In the genomic region with DNA sequence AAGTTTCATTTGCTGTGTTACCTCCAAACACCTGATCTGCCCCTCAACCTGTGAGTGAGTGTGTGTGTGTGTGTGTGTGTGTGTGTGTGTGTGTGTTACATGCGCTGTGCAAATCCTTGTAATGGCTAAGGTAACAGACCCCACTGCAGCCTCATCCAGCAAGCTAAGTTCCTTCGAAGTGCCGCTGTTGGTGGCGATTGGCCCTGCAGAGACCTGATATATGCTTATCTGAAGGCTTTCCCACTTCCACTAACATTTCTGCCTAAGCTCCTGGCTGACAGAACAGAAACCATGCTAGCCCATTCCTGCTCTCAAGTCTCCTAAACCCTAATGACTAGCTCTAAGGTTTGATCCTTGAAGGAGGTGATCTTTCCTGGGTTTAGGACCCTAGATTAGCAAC, we compare ENCODE assay signal across 12 mouse cellular contexts.
A peak's percentile ranks its signal among the peaks of the same experiment; 100 is the strongest.
DNase-seq lines count a peak whose midpoint lies in the region; ATAC-seq lines count a peak whose summit lies in the region.
"Had no signal": no experiment of that assay in that cellular context is flagged by ENCODE, and none has a peak within 500 bp of the region (broad histone marks: within the 10 kb centered on the region; RNA-seq: fewer than 3 reads in every experiment).

No protein-coding gene starts in this region.

- no peaks in the 10 kb centered on the region for H3K36me3 ChIP-seq in limb, embryonic 15.5 days
- H3K36me3 ChIP-seq in limb, embryonic 10.5 days: peaks cover 5% of the 10 kb centered on the region; the same call in 1 of the 2 replicates
- no peaks in the 10 kb centered on the region for H3K36me3 ChIP-seq in liver, embryonic 11.5 days (ENCODE audit: control insufficient read depth, insufficient read depth, low read length)
- H3K36me3 ChIP-seq in stomach, embryonic 15.5 days: no peaks in the 10 kb centered on the region
- H3K36me3 ChIP-seq: forebrain, embryonic 15.5 days; midbrain, embryonic 12.5 days; neural tube, embryonic 13.5 days had no signal

- WGBS in limb, embryonic 15.5 days: 85% methylated on average over 4 of the region's 4 CpGs
- 91% methylated on average over 4 of the region's 4 CpGs for WGBS in limb, embryonic 10.5 days
- WGBS in liver, embryonic 11.5 days: 45% methylated on average over 4 of the region's 4 CpGs
- WGBS in stomach, embryonic 15.5 days: 67% methylated on average over 4 of the region's 4 CpGs

- peak overlapping the region; percentile 52; the same call in 1 of the 2 replicates for H3K27ac ChIP-seq in limb, embryonic 15.5 days
- no peak overlapping the region for H3K27ac ChIP-seq in limb, embryonic 10.5 days
- peak overlapping the region; percentile 47 for H3K27ac ChIP-seq in liver, embryonic 11.5 days (ENCODE audit: low read depth, low read length)
- peak overlapping the region; percentile 62 for H3K27ac ChIP-seq in stomach, embryonic 15.5 days
- H3K27ac ChIP-seq: forebrain, embryonic 15.5 days; midbrain, embryonic 12.5 days; neural tube, embryonic 13.5 days had no signal

- no peak overlapping the region for H3K4me3 ChIP-seq in limb, embryonic 15.5 days
- H3K4me3 ChIP-seq in limb, embryonic 10.5 days: no peak overlapping the region
- H3K4me3 ChIP-seq in liver, embryonic 11.5 days (ENCODE audit: low read depth, low read length): no peak overlapping the region
- no peak overlapping the region for H3K4me3 ChIP-seq in stomach, embryonic 15.5 days (replicated peaks)
- H3K4me3 ChIP-seq: forebrain, embryonic 15.5 days; midbrain, embryonic 12.5 days; neural tube, embryonic 13.5 days had no signal

- no peaks in the 10 kb centered on the region for H3K9me3 ChIP-seq in limb, embryonic 15.5 days
- no peaks in the 10 kb centered on the region for H3K9me3 ChIP-seq in limb, embryonic 10.5 days (replicated peaks)
- no peaks in the 10 kb centered on the region for H3K9me3 ChIP-seq in liver, embryonic 11.5 days (ENCODE audit: control insufficient read depth, low read length)
- H3K9me3 ChIP-seq in stomach, embryonic 15.5 days: no peaks in the 10 kb centered on the region
- H3K9me3 ChIP-seq: forebrain, embryonic 15.5 days; midbrain, embryonic 12.5 days; neural tube, embryonic 13.5 days had no signal

- no peak overlapping the region for H3K4me2 ChIP-seq in limb, embryonic 15.5 days
- peak overlapping the region; percentile 48 for H3K4me2 ChIP-seq in liver, embryonic 11.5 days
- H3K4me2 ChIP-seq in stomach, embryonic 15.5 days: peak overlapping the region; percentile 24; the same call in 1 of the 2 replicates
- H3K4me2 ChIP-seq: forebrain, embryonic 15.5 days; midbrain, embryonic 12.5 days; neural tube, embryonic 13.5 days had no signal

- H3K9ac ChIP-seq in limb, embryonic 15.5 days: no peak overlapping the region
- H3K9ac ChIP-seq in liver, embryonic 11.5 days (ENCODE audit: low read depth, low read length): peak overlapping the region; percentile 21; the same call in 1 of the 2 replicates
- H3K9ac ChIP-seq in stomach, embryonic 15.5 days: no peak overlapping the region
- H3K9ac ChIP-seq: forebrain, embryonic 15.5 days; midbrain, embryonic 12.5 days; neural tube, embryonic 13.5 days had no signal

- no peak for ATAC-seq in limb, embryonic 15.5 days (ENCODE audit: insufficient number of reproducible peaks, low FRiP score, low TSS enrichment, low read depth)
- ATAC-seq in erythroid progenitor cell, adult 5-6 weeks (replicated peaks; ENCODE audit: low FRiP score, poor library complexity, severe bottlenecking): peak; percentile 48
- peak; percentile 53 for ATAC-seq in liver, embryonic 11.5 days (replicated peaks; ENCODE audit: low FRiP score)
- no peak for ATAC-seq in stomach, embryonic 15.5 days (ENCODE audit: insufficient read depth, low FRiP score, low read depth)
- ATAC-seq: forebrain, embryonic 15.5 days had no signal

- H3K27me3 ChIP-seq in limb, embryonic 15.5 days: no peaks in the 10 kb centered on the region
- H3K27me3 ChIP-seq in limb, embryonic 10.5 days (ENCODE audit: low read depth, poor library complexity, severe bottlenecking): no peaks in the 10 kb centered on the region
- no peaks in the 10 kb centered on the region for H3K27me3 ChIP-seq in liver, embryonic 11.5 days (replicated peaks; ENCODE audit: control insufficient read depth, insufficient read depth, low read length)
- H3K27me3 ChIP-seq in stomach, embryonic 15.5 days (replicated peaks): no peaks in the 10 kb centered on the region
- H3K27me3 ChIP-seq: forebrain, embryonic 15.5 days; midbrain, embryonic 12.5 days; neural tube, embryonic 13.5 days had no signal

- DNase-seq in limb, embryonic 10.5 days (ENCODE audit: low spot score): no peak
- DNase-seq in liver, embryonic 11.5 days (ENCODE audit: low spot score): no peak
- DNase-seq in kidney, postnatal 10 days: no peak
- no peak for DNase-seq in adrenal gland, postnatal 25 days
- DNase-seq: cerebellum, adult 8-10 months; lung, adult 2 months had no signal

- H3K4me1 ChIP-seq in limb, embryonic 15.5 days: peaks cover 18% of the 10 kb centered on the region
- H3K4me1 ChIP-seq in limb, embryonic 10.5 days: peaks cover 11% of the 10 kb centered on the region
- peaks cover 43% of the 10 kb centered on the region for H3K4me1 ChIP-seq in liver, embryonic 11.5 days (replicated peaks; ENCODE audit: control insufficient read depth, insufficient read depth, low read length)
- 0 out of 2 replicates have a peak, but pooled peaks cover 15% of the 10 kb centered on the region for H3K4me1 ChIP-seq in stomach, embryonic 15.5 days
- H3K4me1 ChIP-seq: forebrain, embryonic 15.5 days; midbrain, embryonic 12.5 days had no signal

Comparison
In these comparisons a context has a peak if more than half of its experiments do, and no peak if none do; other contexts are left out.
1. ATAC-seq: peak in erythroid progenitor cell, adult 5-6 weeks (single experiment) and liver, embryonic 11.5 days (single experiment); none in limb, embryonic 15.5 days (single experiment) and stomach, embryonic 15.5 days (single experiment).